Mouse (Mus musculus): ENCODE measurements around the gene Gm20683.
"Not testable (repeated sequence)": the region's sequence is repeated elsewhere in the genome, so short reads cannot be mapped to it uniquely, and the experiment has no call there.

The Gm20683 gene

GRCm38 (mm10) chr17:25827546-25828222 lies 13.9 kb downstream of the Gm20683 start:
- DNase-seq (ENCODE audit: low spot score): no peak

GRCm38 (mm10) chr17:25827011-25827410 lies 14.6 kb downstream of the Gm20683 start:
- no peak for DNase-seq (ENCODE audit: low spot score)

- DNase-seq (ENCODE audit: low spot score): no peak
Observed at GRCm38 (mm10) chr17:25825984-25826570, 15.5 kb downstream of the Gm20683 start.

- DNase-seq (ENCODE audit: low spot score): no peak
Observed at GRCm38 (mm10) chr17:25825311-25825710, 16.3 kb downstream of the Gm20683 start.

GRCm38 (mm10) chr17:25824362-25825142 lies 17.0 kb downstream of the Gm20683 start:
- DNase-seq (ENCODE audit: low spot score): no peak

GRCm38 (mm10) chr17:25823452-25823851 lies 18.1 kb downstream of the Gm20683 start, which contains the start of gene Wdr24:
Gene Wdr24 (plus strand): TSS chr17:25823627.
- peak; percentile 87 for DNase-seq (ENCODE audit: low spot score)

- no peak for DNase-seq (ENCODE audit: low spot score)
Observed at GRCm38 (mm10) chr17:25818851-25819780, 22.4 kb downstream of the Gm20683 start.

- no peak for DNase-seq (ENCODE audit: low spot score)
Observed at GRCm38 (mm10) chr17:25817662-25818061, 23.9 kb downstream of the Gm20683 start.

GRCm38 (mm10) chr17:25813471-25813870 lies 28.1 kb downstream of the Gm20683 start:
- DNase-seq (ENCODE audit: low spot score): no peak

GRCm38 (mm10) chr17:25810890-25811289 lies 30.7 kb downstream of the Gm20683 start:
- DNase-seq (ENCODE audit: low spot score): no peak

GRCm38 (mm10) chr17:25809606-25810340 lies 31.8 kb downstream of the Gm20683 start:
- no peak for DNase-seq (ENCODE audit: low spot score)

- no peak for DNase-seq (ENCODE audit: low spot score)
Observed at GRCm38 (mm10) chr17:25808789-25809605, 32.6 kb downstream of the Gm20683 start, which contains the start of gene Fbxl16. Gene Fbxl16 (plus strand): TSS chr17:25809085.

GRCm38 (mm10) chr17:25808028-25808427 lies 33.5 kb downstream of the Gm20683 start:
- DNase-seq (ENCODE audit: low spot score): no peak

- not testable (repeated sequence) for DNase-seq (ENCODE audit: low spot score)
Observed at GRCm38 (mm10) chr17:25807452-25807851, 34.1 kb downstream of the Gm20683 start.

GRCm38 (mm10) chr17:25806507-25806906 lies 35.1 kb downstream of the Gm20683 start:
- no peak for DNase-seq (ENCODE audit: low spot score)

GRCm38 (mm10) chr17:25802825-25803517 lies 38.6 kb downstream of the Gm20683 start:
- DNase-seq (ENCODE audit: low spot score): no peak

GRCm38 (mm10) chr17:25801029-25801428 lies 40.5 kb downstream of the Gm20683 start:
- DNase-seq (ENCODE audit: low spot score): no peak

- no peak for DNase-seq (ENCODE audit: low spot score)
Observed at GRCm38 (mm10) chr17:25796951-25797369, 44.6 kb downstream of the Gm20683 start, which contains the start of gene Metrn. Gene Metrn (minus strand): TSS chr17:25797136.

GRCm38 (mm10) chr17:25796211-25796771 lies 45.3 kb downstream of the Gm20683 start:
- no peak for DNase-seq (ENCODE audit: low spot score)
